8 mouse cellular contexts compared by ENCODE assay signal in genomic region chr4:118276520-118277232, GRCm38 (mm10). TPM values are rescaled to one million over a fixed set of nuclear protein-coding genes. Genes with fewer than 3 reads are reported as not detected.
DNase-seq lines count a peak whose midpoint lies in the region; ATAC-seq lines count a peak whose summit lies in the region.

No protein-coding gene starts in this region.

- H3K4me1 ChIP-seq in embryonic facial prominence, embryonic 15.5 days: peaks cover 80% of the 10 kb centered on the region
- peaks cover 61% of the 10 kb centered on the region for H3K4me1 ChIP-seq in hindbrain, embryonic 16.5 days (ENCODE audit: control insufficient read depth, insufficient read depth, low read depth, low read length)

- peaks cover 46% of the 10 kb centered on the region for H3K36me3 ChIP-seq in embryonic facial prominence, embryonic 15.5 days
- H3K36me3 ChIP-seq in hindbrain, embryonic 16.5 days (ENCODE audit: control insufficient read depth, insufficient read depth, low read length): peaks cover 3% of the 10 kb centered on the region; the same call in 1 of the 2 replicates

- H3K4me2 ChIP-seq in embryonic facial prominence, embryonic 15.5 days (replicated peaks): 0 out of 2 replicates have a peak overlapping the region, but pooled peaks have one; percentile 1
- H3K4me2 ChIP-seq in hindbrain, embryonic 16.5 days (ENCODE audit: low read length): peak overlapping the region; percentile 20

- peak overlapping the region; percentile 89 for H3K27ac ChIP-seq in embryonic facial prominence, embryonic 15.5 days (replicated peaks)
- peak overlapping the region; percentile 63 for H3K27ac ChIP-seq in hindbrain, embryonic 16.5 days (ENCODE audit: low read depth, low read length)

- peak; percentile 56 to 76 for DNase-seq in urinary bladder, postnatal 4 days (ENCODE audit: low spot score in 2 of 2)
- DNase-seq in urinary bladder, postnatal 25 days (ENCODE audit: low spot score): no peak
- peak; percentile 55 to 64 for DNase-seq in left cerebral cortex, adult 18-20 months (ENCODE audit: low spot score in 2 of 2)
- DNase-seq in lung, postnatal 10 days: peak; percentile 91
- peak; percentile 80 for DNase-seq in right cerebral cortex, postnatal 14 days

- no peak overlapping the region for H3K9ac ChIP-seq in embryonic facial prominence, embryonic 15.5 days
- H3K9ac ChIP-seq in hindbrain, embryonic 16.5 days (ENCODE audit: low read depth, low read length): no peak overlapping the region

- no peaks in the 10 kb centered on the region for H3K9me3 ChIP-seq in embryonic facial prominence, embryonic 15.5 days (replicated peaks)
- H3K9me3 ChIP-seq in hindbrain, embryonic 16.5 days (ENCODE audit: control insufficient read depth, low read length): no peaks in the 10 kb centered on the region

- WGBS in embryonic facial prominence, embryonic 15.5 days: 26% methylated on average over 9 of the region's 9 CpGs
- WGBS in hindbrain, embryonic 16.5 days: 15% methylated on average over 9 of the region's 9 CpGs

- ATAC-seq in embryonic facial prominence, embryonic 15.5 days (ENCODE audit: insufficient number of reproducible peaks, low FRiP score, low TSS enrichment, low read depth): no peak
- peak; percentile 91 for ATAC-seq in hindbrain, embryonic 16.5 days
- no peak for ATAC-seq in inflammation-experienced regulatory T-cells, adult 6 months

- no peaks in the 10 kb centered on the region for H3K27me3 ChIP-seq in embryonic facial prominence, embryonic 15.5 days
- no peaks in the 10 kb centered on the region for H3K27me3 ChIP-seq in hindbrain, embryonic 16.5 days (replicated peaks; ENCODE audit: control insufficient read depth, insufficient read depth, low read length)

- H3K4me3 ChIP-seq in embryonic facial prominence, embryonic 15.5 days (replicated peaks): no peak overlapping the region
- H3K4me3 ChIP-seq in hindbrain, embryonic 16.5 days (ENCODE audit: low read length): no peak overlapping the region

RNA-seq across cellular contexts. Expression of gene Ptprf, which starts 14.5 kb away (rescaled TPM):
- 89.3 and 90.7 TPM in 2 replicates for polyA plus RNA-seq in embryonic facial prominence, embryonic 15.5 days (2015; fragmentation: Nextera tagmentation; extraction: Ambion mirVana)
- 71.7 and 88.1 TPM in 2 replicates for polyA plus RNA-seq in hindbrain, embryonic 16.5 days (2015; fragmentation: Nextera tagmentation; extraction: Ambion mirVana)
- total RNA-seq in left cerebral cortex, adult 18-20 months (2021): 100 to 1,000 TPM; 101 to 110 TPM
- under 1 TPM; 0.11 to 0.92 (median 0.56) TPM for polyA plus RNA-seq in inflammation-experienced regulatory T-cells, adult 6 months (2017; shearing (Covaris generic))

Comparison
In these comparisons a context has a peak if more than half of its experiments do, and no peak if none do; other contexts are left out.
1. RNA of gene Ptprf, which starts 14.5 kb away (polyA plus RNA-seq): 89.3 to 90.7 TPM in embryonic facial prominence, embryonic 15.5 days and 71.7 to 88.1 TPM in hindbrain, embryonic 16.5 days; 0.11 to 0.92 TPM in inflammation-experienced regulatory T-cells, adult 6 months; every median in the first group is over 10 times any median in the second.